Mouse (Mus musculus) left cerebral cortex, postnatal 36 days (tissue): ENCODE measurements around the gene Ptk7. TPM values are rescaled to one million over a fixed set of nuclear protein-coding genes. Genes with fewer than 3 reads are reported as not detected.

Source experiments
- DNase-seq, 2 experiments: peaks; one replicate each; pipeline ENCODE4 v3.0.0; 2021 to 2022; ENCODE audit warnings: low spot score in 2 of 2, mixed read lengths in 1 of 2
- intact Hi-C: fragments of 180-260 bp; cut with DNase I; formaldehyde crosslinking; loops from one replicate; pipeline ENCODE4 v1.15.1; 2025
- total RNA-seq, 2 experiments: library from RNA; stranded (reverse); gene quantifications; 2 replicates each; pipeline ENCODE4 v1.2.3; 2021

The Ptk7 gene
- total RNA-seq, 2 experiments from 2014 or later = 10.3 to 11.0 TPM

DNA sequence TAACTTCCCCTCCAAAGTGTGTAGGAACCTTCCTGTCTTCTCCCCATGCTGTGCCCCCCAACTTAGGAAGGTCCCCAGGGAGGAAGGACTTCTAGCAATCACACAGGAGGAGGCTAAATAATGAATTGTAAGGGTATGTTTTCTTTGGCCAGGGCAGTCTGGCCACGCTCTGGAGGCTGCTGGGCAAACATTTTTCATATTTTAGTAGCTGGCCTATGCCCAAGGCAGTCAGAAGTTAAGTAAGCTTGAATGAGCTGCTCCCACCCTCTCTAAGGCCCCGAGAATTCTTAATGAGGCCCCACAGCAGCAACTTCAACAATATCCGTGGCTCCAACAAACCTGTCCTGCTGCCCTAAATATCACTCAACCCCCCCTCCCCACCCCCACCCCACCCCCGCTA, 16.5 kb downstream of the Ptk7 start:
- DNase-seq = no peak
- intact Hi-C loops = no loop called here

DNA sequence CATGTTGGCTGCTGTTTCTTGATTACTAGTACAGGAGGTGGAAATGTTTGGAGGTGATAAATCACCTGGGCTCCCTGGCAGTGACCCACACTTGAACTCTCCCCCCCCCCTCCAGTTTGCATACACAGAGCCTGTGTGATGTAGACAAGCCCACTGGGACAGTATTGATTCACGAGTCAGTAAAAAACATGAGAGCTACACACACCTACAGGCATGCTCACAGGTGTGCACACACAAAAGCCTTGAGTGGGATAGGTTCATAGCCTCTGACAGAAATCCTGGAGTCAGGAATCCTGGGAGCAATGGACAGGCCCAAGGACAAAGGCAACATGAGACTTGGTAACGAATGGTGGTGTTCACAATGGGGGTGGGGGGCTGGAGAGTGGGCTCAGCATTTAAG, 17.1 kb downstream of the Ptk7 start:
- intact Hi-C loops = no loop called here
- no peak for DNase-seq

DNA sequence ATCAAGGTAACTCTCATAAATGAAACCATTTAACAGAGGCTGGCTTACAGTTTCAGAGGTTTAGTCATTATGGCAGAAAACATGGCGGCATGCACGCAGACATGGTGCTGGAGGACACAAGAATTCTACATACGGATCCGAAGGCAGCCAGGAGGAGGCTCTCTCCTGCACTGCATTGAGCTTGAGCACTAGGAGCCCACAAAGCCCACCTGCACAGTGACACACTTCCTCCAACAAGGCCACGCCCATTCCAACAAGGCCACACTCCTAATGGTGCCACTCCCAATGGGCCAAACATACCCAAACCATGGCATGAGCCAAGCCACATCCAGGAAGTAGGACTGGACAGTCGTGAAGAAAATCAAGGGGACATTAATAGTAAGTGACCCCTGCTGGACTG, 18.0 kb downstream of the Ptk7 start:
- intact Hi-C loops = no loop called here
- DNase-seq = no peak

DNA sequence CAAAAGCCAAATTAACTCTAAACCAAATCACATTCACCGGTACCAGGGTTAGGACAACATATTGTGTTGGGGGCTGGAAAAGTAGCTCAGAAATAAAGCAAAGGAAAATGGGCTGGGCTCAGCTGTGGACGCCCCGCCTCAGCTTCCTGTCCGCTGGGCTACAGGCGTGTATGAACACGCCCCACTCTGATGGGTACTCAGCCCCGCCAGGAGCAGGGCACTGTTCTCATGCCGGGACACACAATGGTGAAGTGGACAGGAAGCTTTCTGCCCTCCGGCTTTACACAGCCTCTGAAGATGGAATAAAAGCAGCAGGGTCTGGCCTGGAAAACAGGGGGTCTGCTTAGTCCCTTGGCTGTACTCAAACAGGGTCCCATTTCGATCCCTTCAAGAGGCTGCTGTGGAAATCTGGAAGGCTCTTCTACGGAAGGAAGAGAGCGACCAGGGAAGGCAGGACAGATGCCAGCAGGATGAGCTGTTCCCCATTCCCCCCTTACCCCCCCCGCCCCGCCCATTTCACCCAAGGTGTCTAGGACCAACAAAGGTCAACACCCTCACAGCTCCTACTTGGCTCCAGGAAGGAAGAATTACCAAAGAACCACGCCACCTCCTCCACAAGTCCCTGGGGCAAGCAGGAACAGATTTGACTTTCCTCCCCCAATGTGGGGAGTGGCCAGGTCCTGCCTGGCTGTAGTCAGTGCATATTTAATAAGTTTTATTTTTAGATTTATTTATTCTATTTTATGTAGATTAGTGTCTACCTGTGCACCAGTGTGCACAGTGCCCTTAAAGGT, 19.4 kb downstream of the Ptk7 start:
- intact Hi-C loops = no loop called here
- no peak for DNase-seq

DNA sequence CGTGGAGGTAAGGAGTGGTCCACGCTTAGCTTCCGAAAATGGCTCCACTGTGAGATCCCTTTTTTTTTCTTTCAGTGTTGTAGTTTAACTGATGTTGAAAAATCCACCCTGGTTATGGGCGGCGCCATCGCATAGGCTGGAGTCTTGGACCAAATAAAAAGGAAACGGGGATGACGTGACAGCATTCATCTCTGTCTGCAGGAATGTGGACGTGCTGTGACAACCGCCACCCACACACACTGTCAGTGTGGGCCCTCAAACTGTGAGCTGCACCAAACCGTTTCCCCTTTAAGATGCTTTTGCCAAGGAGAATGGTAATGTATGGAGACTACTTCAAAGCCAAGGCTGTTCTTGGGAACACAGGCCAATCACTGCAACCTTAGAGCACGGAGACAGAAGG, 23.3 kb downstream of the Ptk7 start:
- DNase-seq = peak; percentile 44 to 49
- intact Hi-C loops = no loop called here

DNA sequence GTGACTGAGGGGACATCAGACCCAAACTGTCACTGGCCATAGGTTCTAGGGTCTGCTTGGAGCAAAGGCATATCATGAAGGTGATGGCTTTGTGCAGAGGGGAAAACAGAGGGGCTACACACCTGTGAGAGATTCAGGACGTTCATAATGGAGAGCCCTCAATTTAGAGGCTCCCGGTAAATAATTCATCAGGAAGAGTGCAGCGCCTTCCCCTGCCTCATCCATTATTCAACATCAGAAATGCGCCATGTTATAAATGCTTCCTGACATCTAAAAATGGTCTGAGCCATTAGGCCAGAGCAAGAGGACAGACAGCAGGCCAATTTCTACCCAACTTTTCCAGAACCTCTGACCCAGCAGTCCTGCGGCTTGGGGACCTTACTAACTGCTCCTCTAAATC, 24.2 kb downstream of the Ptk7 start:
- no peak for DNase-seq
- intact Hi-C loops = no loop called here

DNA sequence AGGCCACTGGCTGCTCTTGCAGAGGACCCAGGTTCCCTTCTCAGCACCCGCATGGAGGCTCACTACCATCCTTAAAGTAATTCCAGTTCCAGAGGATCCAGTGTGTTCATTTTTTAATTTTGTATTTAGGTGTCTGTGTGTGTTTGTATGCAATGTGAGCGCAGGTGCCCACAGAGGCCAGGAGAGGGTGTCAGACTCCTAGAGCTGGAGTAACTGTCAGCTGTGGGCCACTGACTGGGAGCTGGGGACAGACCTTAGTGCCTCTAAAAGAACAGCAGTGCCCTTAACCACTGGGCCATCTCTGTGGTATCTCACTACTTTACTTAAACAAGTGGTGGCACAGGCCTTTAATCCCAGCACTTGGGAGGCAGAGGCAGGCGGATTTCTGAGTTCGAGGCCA, 26.1 kb downstream of the Ptk7 start:
- intact Hi-C loops = no loop called here
- no peak for DNase-seq

DNA sequence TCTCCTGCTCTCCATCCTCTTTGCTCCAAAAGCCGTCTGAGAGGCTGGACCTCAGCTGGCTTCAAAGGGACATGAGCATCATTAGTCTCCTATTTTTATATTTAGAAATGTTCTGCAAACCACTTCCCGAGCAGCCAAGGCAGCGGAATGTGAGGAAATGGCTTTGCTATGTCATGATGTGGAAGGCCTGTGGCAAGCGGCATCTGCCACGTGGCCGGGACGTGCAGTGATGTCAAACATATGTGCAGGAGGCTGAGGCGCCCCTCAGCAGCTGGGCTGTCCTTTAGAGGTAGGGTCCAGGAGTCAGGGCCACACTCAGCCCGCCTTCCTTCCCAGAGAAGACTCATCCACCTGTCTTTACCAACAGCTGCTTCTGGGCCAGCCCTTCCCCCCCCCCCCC, 27.1 kb downstream of the Ptk7 start:
- no peak for DNase-seq
- intact Hi-C loops = no loop called here

DNA sequence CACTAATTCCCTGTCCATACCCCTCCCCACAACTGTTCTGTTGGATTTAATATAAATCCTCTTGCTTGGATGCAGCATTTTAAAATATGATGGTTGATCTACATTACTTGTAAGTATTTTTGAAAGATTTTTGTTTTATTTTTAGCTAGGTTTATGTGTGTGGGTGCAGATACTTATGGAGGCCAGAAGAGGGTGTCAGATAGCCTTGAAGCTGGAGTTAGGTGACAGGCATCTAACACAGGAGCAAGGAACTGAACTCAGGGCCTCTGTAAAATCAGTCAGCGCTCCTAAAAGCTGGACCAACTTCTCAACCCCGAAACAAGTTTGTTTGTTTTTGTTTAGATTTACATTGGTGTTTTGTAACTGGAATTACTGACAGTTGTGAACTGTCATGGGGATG, 28.7 kb downstream of the Ptk7 start:
- DNase-seq = no peak
- intact Hi-C loops = no loop called here

DNA sequence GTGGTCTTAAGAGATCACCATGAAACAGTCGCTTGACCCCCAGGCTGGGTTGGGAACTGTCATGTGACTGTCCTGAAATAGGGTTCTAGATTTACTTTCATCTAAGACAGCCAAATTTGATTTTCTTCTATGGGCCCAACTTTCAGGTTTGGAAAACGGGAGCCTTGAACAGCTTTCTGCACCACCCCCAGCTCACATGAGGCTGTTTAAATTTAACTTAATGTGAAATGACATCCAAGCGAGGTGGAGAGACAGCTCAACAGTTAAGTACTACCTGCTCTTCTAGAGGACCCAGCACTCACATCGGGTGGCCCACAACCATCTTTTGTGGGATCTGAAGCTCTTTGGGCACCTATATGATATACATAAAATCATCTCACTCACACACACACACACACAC, 30.3 kb downstream of the Ptk7 start:
- intact Hi-C loops = no loop called here
- DNase-seq = no peak

DNA sequence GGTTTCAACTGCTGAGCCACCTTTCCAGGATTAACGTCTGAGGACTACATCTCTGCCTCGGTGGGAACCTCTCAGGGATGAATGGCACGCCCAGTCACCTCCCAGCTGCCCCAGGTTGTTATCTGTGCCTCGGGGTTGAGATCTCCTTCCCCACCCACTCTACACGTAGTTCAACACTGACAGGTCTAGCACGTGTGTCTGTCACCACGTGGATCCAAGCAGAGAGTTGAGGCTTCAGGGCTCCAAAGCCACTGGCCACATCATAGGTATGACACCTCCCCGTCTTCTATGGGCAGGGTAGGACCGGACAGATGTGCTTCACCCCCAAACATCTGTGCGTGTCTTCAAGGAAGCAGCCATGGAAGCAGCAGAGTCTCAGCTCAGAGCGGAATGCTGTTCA, 31.3 kb downstream of the Ptk7 start:
- intact Hi-C loops = no loop called here

DNA sequence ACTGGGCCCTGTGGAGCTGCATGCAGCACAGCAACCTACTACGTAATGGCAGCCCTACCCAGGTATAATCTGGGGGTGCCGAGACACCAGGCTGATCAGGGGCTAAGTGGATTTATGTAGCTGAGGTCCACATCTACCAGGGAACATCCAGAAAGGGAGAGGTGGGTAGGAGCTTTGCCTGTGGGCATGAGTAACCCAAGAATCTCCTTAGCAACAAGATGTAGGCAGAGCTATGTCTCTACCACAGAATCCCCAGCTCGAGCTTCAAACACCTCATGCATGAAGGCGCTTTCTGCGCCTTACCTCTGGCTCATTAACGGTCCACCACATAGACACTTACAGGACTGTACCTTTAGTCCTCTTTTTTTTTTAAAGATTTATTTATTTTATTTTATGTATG, 34.0 kb downstream of the Ptk7 start:
- DNase-seq = no peak
- intact Hi-C loops = no loop called here

More for the DNA sequence above, 31.3 kb downstream of the Ptk7 start:
- no peak for DNase-seq

DNA sequence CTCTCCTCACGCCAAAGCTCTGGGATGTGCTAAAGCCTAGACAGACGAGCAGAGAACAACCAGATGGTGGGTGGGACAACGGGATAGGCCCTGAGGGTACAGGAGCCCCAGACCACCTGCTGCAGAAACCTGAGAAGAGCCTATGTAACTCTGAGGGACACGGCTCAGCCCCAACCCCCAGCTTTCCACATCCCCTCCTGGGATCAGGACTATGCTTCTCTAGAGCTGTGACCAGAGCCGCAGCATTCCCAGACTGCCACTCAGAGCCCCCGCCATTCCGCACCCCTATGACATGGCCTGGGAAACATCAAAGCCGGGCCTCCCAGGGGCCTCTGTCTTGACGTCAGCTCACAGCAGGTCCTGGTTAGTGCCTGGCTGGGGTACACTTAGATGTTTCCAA, 34.7 kb downstream of the Ptk7 start:
- intact Hi-C loops = no loop called here
- DNase-seq = no peak

DNA sequence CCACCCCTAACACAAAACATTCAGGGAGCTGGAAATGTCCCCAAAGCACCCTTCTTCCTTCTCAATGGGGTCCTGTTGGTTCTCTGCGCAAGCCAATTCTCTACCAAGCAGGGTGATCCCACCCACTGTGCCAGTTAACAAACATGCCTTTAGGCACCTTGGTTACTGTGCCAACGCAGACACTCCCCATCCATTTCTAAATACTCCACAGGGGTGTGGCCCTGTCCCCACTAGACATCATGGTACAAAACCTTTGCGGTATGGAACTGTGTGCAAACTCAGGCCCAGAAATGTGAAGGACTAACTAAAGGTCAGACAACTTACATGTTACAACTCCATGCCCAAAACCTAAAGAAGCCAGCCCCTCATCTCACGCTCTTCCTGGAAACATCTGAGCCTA, 36.2 kb downstream of the Ptk7 start:
- no peak for DNase-seq
- intact Hi-C loops = no loop called here

DNA sequence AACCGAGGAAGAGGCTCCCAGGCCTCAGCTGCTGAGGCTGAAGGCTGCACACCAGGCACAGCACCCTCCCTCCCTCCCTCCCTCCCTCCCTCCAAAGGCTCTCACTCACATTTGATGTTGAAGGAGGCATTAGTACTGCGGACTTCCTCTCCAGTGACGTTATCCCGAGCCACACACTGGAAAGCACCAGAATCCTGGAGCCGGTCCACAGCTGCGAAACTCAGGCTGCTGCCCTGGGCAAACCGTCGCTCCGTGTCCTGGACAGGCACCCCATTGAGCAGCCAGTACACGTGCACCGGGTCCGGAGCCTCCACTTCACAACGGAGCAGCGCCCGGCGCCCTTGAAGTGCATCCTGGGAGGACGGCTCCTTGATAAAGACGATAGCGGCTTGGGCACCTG, 37.9 kb downstream of the Ptk7 start:
- no peak for DNase-seq

DNA sequence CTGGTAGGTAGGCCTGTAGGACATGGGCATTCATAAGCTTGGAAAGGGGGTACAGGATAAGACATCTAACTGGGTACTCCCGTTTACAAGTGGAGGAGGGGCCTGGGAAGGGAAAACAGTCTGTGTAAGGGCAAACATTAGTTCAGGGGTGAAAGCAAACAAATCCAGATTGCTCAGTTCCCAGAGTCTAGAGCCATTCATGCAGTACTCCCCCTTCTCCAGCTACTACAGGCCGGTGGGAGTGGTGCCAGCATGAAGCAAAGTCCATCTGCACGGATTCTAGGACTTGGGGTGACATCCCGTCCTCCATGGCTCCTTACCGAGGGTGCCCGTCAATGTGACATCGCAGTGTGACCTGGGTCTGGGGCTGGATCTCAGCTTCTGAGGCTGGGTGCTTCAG, 38.9 kb downstream of the Ptk7 start:
- no peak for DNase-seq
- intact Hi-C loops = no loop called here

More for the DNA sequence above, 37.9 kb downstream of the Ptk7 start:
- intact Hi-C loops = no loop called here

DNA sequence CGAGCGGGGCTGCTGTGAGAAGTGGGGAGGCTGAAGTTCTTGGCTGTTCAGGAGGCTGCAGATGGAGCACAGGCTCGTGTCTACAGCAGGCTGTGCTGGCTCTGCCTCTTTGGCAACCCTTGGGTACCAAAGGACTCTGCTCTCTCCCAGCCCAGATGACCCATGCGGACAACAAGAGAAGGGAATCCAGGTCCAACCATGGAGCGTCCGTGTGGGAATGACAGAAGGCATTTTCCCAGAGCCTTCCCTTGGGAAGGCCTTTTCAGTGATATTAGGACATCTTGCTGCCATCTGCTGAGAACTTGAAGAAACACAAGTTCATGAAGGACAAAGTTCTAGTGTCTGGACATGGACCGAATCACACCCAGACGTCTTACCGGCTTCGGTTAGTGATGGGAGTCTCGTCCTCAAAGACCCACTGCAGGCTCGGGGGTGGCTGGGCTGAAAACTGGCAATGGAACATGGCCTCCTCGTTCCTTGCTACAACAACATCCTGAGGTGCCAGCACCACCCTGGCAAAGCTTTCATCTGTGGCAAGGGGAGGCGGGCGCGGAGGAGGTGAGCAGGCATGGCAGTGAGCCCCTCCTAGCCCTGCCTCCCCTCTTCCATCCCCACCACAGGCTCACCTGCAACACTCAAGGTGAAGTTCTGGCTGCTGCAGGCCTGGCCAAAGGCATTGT, 39.5 kb downstream of the Ptk7 start:
- intact Hi-C loops = no loop called here
- DNase-seq = peak in 1 of 2 experiments; percentile 34

DNA sequence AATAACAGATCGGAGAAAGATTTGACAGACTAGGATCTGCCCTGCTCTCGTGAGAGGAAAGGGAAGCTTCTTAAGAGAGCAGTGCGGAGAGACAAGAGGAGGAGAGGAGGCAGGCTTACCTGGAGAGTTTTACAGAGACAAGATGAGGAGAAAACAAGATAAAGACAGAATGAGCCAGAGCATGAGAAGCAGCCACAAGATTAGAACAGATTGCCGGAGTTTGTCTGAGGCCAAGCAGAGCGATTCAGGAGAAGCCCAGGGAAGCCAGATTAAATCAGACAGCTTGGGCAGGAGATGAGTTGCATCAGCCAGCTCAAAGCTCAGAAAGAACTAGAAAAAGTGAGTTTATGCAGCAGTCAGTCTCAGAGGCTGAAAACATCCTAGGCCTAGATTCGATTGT, 40.4 kb downstream of the Ptk7 start:
- no peak for DNase-seq
- intact Hi-C loops = no loop called here

DNA sequence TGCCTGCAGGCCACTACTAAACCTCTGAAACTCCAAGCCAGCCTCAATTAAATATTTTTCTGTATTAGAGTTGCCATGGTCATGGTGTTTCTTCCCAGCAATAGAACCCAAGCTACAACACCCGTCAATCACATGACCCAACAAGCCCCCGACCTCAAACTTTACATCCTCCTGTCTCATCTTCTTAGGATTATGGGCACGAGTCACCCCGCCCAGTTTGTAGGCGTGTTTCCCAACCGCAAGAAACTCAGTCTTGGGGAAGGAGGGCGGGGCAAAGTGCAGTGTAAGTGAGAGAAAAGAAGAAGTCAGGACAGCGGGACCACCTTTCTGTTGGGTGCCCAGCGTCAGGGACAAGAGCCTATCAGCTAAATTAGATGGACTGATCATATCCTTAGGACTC, 41.1 kb downstream of the Ptk7 start:
- intact Hi-C loops = no loop called here
- DNase-seq = no peak

DNA sequence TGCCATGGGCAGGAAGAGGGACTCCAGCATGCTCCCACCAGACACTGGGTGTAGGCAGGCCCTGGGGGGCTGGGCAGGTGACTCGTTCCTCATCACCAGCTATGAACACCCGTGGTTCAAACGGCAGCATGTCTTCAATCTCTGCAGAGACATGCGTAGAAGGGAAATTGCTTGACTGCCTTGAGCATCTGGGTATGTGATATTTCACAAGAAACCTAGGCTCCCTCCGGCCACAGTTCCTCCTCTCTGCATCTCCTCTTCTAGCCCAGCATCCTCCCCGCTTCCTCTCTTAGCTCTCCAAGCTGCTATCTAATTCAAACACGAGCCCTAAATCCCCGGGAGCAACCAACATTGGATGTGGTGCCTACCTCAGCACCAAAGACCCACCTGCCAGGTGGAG, 43.0 kb downstream of the Ptk7 start:
- no peak for DNase-seq
- intact Hi-C loops = no loop called here

DNA sequence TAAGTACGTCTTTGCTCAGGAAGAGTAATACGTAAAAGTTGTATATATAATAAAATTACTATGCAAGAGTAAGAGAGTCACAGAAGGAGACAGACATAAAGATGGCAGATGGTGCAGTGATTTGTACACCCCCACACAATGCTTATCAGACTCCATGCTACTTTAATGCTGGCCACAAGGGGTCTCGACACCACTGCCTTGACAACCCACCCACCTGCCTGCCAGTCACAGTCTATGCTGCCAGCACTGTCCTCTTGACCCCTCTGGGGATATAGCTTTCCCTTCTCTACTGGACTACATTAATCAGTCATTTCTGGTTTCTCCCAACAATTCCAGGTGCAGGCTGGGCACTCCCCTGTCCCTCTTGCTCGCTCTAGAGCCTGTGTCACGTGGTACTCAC, 50.7 kb downstream of the Ptk7 start:
- no peak for DNase-seq
- intact Hi-C loops = no loop called here

DNA sequence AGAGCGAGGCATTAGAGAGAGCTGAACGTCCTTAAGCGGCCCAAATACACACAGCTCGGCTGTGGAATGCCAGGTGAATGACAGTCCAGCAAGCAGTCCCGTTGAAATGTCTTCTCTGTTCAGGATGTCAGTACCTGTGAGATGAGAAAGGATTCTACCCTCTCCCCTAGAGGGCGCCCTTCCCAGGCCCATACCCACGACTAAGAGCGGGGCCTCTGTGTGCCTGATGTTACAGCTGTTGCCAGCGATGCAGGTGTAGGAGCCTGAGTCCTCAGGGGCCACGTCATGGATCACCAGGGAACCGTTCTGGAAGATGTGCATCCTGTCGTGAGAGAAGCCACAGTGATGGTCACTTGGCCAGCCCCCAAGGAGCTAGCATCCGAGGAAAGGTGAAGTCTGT, 53.2 kb downstream of the Ptk7 start:
- intact Hi-C loops = no loop called here
- DNase-seq = no peak
